Mouse (Mus musculus) heart, embryonic 11.5 days (tissue): ENCODE results near the gene Pole4. TPM values are rescaled to one million over a fixed set of nuclear protein-coding genes. Genes with fewer than 3 reads are reported as not detected.

ENCODE experiments used
- ATAC-seq: fragments of 200-750 bp; cut with Nextera tagmentation; replicated peaks from 2 replicates; pipeline ENCODE4 v1.8.0; 2017; ENCODE audit warnings: moderate library complexity; ENCODE audit not compliant: insufficient number of reproducible peaks, low FRiP score, low TSS enrichment
- H3K27ac ChIP-seq: fragments of 300-500 bp; sonication (generic); 2 replicates; pipeline ENCODE4 v1.5.1; 2014; ENCODE audit warnings: mild to moderate bottlenecking, low read depth, low read length
- H3K27me3 ChIP-seq: fragments of 300-500 bp; sonication (generic); 2 replicates; pipeline ENCODE4 v1.6.1; 2014; ENCODE audit warnings: mild to moderate bottlenecking, low read length, mixed read lengths; ENCODE audit not compliant: control insufficient read depth, insufficient read depth
- H3K36me3 ChIP-seq: fragments of 300-500 bp; sonication (generic); 2 replicates; pipeline ENCODE4 v1.6.1; 2014; ENCODE audit warnings: mild to moderate bottlenecking, low read length, moderate library complexity, mixed read lengths; ENCODE audit not compliant: control insufficient read depth, insufficient read depth
- H3K4me1 ChIP-seq: fragments of 300-500 bp; sonication (generic); 2 replicates; pipeline ENCODE4 v1.6.1; 2014; ENCODE audit warnings: low read length; ENCODE audit not compliant: control insufficient read depth, insufficient read depth
- H3K4me2 ChIP-seq: fragments of 300-500 bp; sonication (generic); 2 replicates; pipeline ENCODE4 v1.6.1; 2014; ENCODE audit warnings: mild to moderate bottlenecking, moderate library complexity
- H3K4me3 ChIP-seq: fragments of 300-500 bp; sonication (generic); 2 replicates; pipeline ENCODE4 v1.5.1; 2014; ENCODE audit warnings: low read depth, low read length
- H3K9ac ChIP-seq: fragments of 300-500 bp; sonication (generic); 2 replicates; pipeline ENCODE4 v1.6.1; 2014; ENCODE audit warnings: mild to moderate bottlenecking, low read depth, low read length, moderate library complexity
- H3K9me3 ChIP-seq: fragments of 300-500 bp; sonication (generic); replicated peaks from 2 replicates; pipeline ENCODE4 v1.6.1; 2016; ENCODE audit warnings: low read length; ENCODE audit not compliant: control insufficient read depth
- WGBS: fragments of 180-500 bp; shearing (Covaris S2); extraction: QIAGEN DNeasy Blood & Tissue Kit; methylation state at CpG from one replicate; pipeline ENCODE4 v1.1.7; 2014; ENCODE audit not compliant: insufficient replicate concordance; 5-methylcytosine and 5-hydroxymethylcytosine counted together
- polyA plus RNA-seq: library from polyadenylated mRNA; unstranded; fragments of >200 nt; fragmentation: Nextera tagmentation; extraction: Ambion mirVana; gene quantifications from 2 replicates; pipeline ENCODE4 v1.2.1, GENCODE M21; 2014

Pole4 gene
- polyA plus RNA-seq, 1 experiment from 2014 or later = 122 TPM

GRCm38 (mm10) chr6:82728635-82729034 is 23.5 kb upstream of the Pole4 start:
- H3K9me3 ChIP-seq = no peaks in the 10 kb centered on the region
- H3K36me3 ChIP-seq = peaks cover 20% of the 10 kb centered on the region
- H3K4me3 ChIP-seq = no peak overlapping the region
- no peak overlapping the region for H3K4me2 ChIP-seq
- H3K27me3 ChIP-seq = no peaks in the 10 kb centered on the region
- H3K9ac ChIP-seq = no peak overlapping the region
- H3K27ac ChIP-seq = peak overlapping the region; percentile 54; the same call in 1 of the 2 replicates
- no peak for ATAC-seq
- 69% methylated on average over 21 of the region's 21 CpGs for WGBS
- H3K4me1 ChIP-seq = peaks cover 15% of the 10 kb centered on the region

- Histone ChIP-seq H3K9ac (no peak overlapping the region), H3K4me1 (peaks cover 25% of the 10 kb centered on the region), H3K9me3 (no peaks in the 10 kb centered on the region), H3K27ac (no peak overlapping the region), H3K36me3 (peaks cover 15% of the 10 kb centered on the region), H3K27me3 (no peaks in the 10 kb centered on the region), H3K4me3 (no peak overlapping the region), H3K4me2 (no peak overlapping the region)
- no peak for ATAC-seq
- WGBS = 88% methylated on average over 13 of the region's 13 CpGs
Observed at GRCm38 (mm10) chr6:82727206-82727605, 22.0 kb upstream of the Pole4 start.

- Histone ChIP-seq H3K4me1 (peaks cover 17% of the 10 kb centered on the region), H3K4me3 (no peak overlapping the region), H3K9me3 (no peaks in the 10 kb centered on the region), H3K9ac (peak overlapping the region; percentile 60; the same call in 1 of the 2 replicates), H3K4me2 (no peak overlapping the region), H3K27ac (peak overlapping the region; percentile 89), H3K36me3 (peaks cover 4% of the 10 kb centered on the region; the same call in 1 of the 2 replicates), H3K27me3 (no peaks in the 10 kb centered on the region)
- ATAC-seq = peak; percentile 58; the same call in 1 of the 2 replicates
- 27% methylated on average over 5 of the region's 5 CpGs for WGBS
Observed at GRCm38 (mm10) chr6:82723321-82723720, 18.2 kb upstream of the Pole4 start.

GRCm38 (mm10) chr6:82716126-82716525 is 11.0 kb upstream of the Pole4 start:
- Histone ChIP-seq H3K9ac (no peak overlapping the region), H3K36me3 (no peaks in the 10 kb centered on the region), H3K27ac (no peak overlapping the region), H3K9me3 (no peaks in the 10 kb centered on the region), H3K27me3 (no peaks in the 10 kb centered on the region), H3K4me1 (no peaks in the 10 kb centered on the region), H3K4me2 (no peak overlapping the region), H3K4me3 (no peak overlapping the region)
- ATAC-seq = no peak
- WGBS = 87% methylated on average over 4 of the region's 4 CpGs

GRCm38 (mm10) chr6:82715653-82716052 is 10.5 kb upstream of the Pole4 start:
- H3K9me3 ChIP-seq = no peaks in the 10 kb centered on the region
- WGBS = 86% methylated on average over 3 of the region's 3 CpGs

GRCm38 (mm10) chr6:82715253-82715652 is 10.1 kb upstream of the Pole4 start:
- no peak overlapping the region for H3K9ac ChIP-seq
- H3K4me1 ChIP-seq = no peaks in the 10 kb centered on the region
- no peak for ATAC-seq
- H3K27ac ChIP-seq = no peak overlapping the region
- H3K4me2 ChIP-seq = no peak overlapping the region
- no peaks in the 10 kb centered on the region for H3K9me3 ChIP-seq
- no peaks in the 10 kb centered on the region for H3K27me3 ChIP-seq
- no peak overlapping the region for H3K4me3 ChIP-seq
- no peaks in the 10 kb centered on the region for H3K36me3 ChIP-seq
- WGBS = 86% methylated on average over 6 of the region's 6 CpGs

More at GRCm38 (mm10) chr6:82715653-82716052, 10.5 kb upstream of the Pole4 start:
- no peak overlapping the region for H3K4me3 ChIP-seq
- H3K4me2 ChIP-seq = no peak overlapping the region
- H3K27me3 ChIP-seq = no peaks in the 10 kb centered on the region
- H3K36me3 ChIP-seq = no peaks in the 10 kb centered on the region
- H3K9ac ChIP-seq = no peak overlapping the region
- no peak for ATAC-seq
- no peaks in the 10 kb centered on the region for H3K4me1 ChIP-seq
- H3K27ac ChIP-seq = no peak overlapping the region

GRCm38 (mm10) chr6:82714841-82715240 is 9.7 kb upstream of the Pole4 start:
- Histone ChIP-seq H3K4me2 (no peak overlapping the region), H3K4me1 (no peaks in the 10 kb centered on the region), H3K36me3 (no peaks in the 10 kb centered on the region), H3K9me3 (no peaks in the 10 kb centered on the region), H3K4me3 (no peak overlapping the region), H3K27me3 (no peaks in the 10 kb centered on the region), H3K9ac (no peak overlapping the region), H3K27ac (no peak overlapping the region)
- 87% methylated on average over 5 of the region's 5 CpGs for WGBS
- ATAC-seq = no peak

- Histone ChIP-seq H3K9me3 (no peaks in the 10 kb centered on the region), H3K9ac (no peak overlapping the region), H3K27ac (no peak overlapping the region), H3K4me2 (no peak overlapping the region), H3K4me3 (no peak overlapping the region), H3K36me3 (no peaks in the 10 kb centered on the region), H3K4me1 (no peaks in the 10 kb centered on the region), H3K27me3 (no peaks in the 10 kb centered on the region)
- WGBS = 8% methylated on average over 3 of the region's 3 CpGs
- peak; percentile 49; the same call in 1 of the 2 replicates for ATAC-seq
Observed at GRCm38 (mm10) chr6:82714243-82714642, 9.1 kb upstream of the Pole4 start.

GRCm38 (mm10) chr6:82707742-82708141 is 2.6 kb upstream of the Pole4 start:
- H3K36me3 ChIP-seq = no peaks in the 10 kb centered on the region
- no peak for ATAC-seq
- H3K4me3 ChIP-seq = no peak overlapping the region
- H3K27ac ChIP-seq = no peak overlapping the region
- H3K4me1 ChIP-seq = no peaks in the 10 kb centered on the region
- WGBS = 78% methylated on average over 3 of the region's 3 CpGs
- no peaks in the 10 kb centered on the region for H3K27me3 ChIP-seq
- H3K9ac ChIP-seq = no peak overlapping the region
- H3K9me3 ChIP-seq = no peaks in the 10 kb centered on the region
- no peak overlapping the region for H3K4me2 ChIP-seq
